Mouse (Mus musculus): ENCODE data around the gene Raver2. TPM values are rescaled to one million over a fixed set of nuclear protein-coding genes. Genes with fewer than 3 reads are reported as not detected.

Gene Raver2
- polyA plus RNA-seq, 2 experiments = 0.25 to 0.31 TPM

GRCm38 (mm10) chr4:101159191-101159764 is 90.5 kb downstream of the Raver2 start:
- DNase-seq (ENCODE audit: low read depth in 3 of 3, low spot score in 3 of 3) = no peak

GRCm38 (mm10) chr4:101160821-101161220 is 92.0 kb downstream of the Raver2 start:
- peaks cover 4 to 6% of the 10 kb centered on the region in 2 experiments for H3K4me1 ChIP-seq (replicated peaks; ENCODE audit: control insufficient read depth in 2 of 2, insufficient read depth in 2 of 2, low read length in 1 of 2)
- H3K27me3 ChIP-seq (ENCODE audit: control insufficient read depth, insufficient read depth, low read length) = no peaks in the 10 kb centered on the region
- no peak for TF ChIP-seq EP300 (IDR thresholded peaks at IDR 0.05; ENCODE audit: low read depth)
- no peak for TF ChIP-seq CTCF (IDR thresholded peaks at IDR 0.05; ENCODE audit: low read depth)
- no peaks in the 10 kb centered on the region for H3K9me3 ChIP-seq (ENCODE audit: control insufficient read depth, low read length)
- no peak overlapping the region for H3K4me3 ChIP-seq (ENCODE audit: insufficient read depth in 1 of 2, low read depth in 2 of 2, low read length in 2 of 2)
- WGBS (ENCODE audit: insufficient replicate concordance) = 75% methylated on average over 1 of the region's 1 CpGs
- H3K36me3 ChIP-seq (replicated peaks; ENCODE audit: control insufficient read depth, insufficient read depth, low read depth) = peaks cover 39% of the 10 kb centered on the region
- H3K4me2 ChIP-seq (ENCODE audit: low read depth) = no peak overlapping the region
- H3K27ac ChIP-seq = no peak overlapping the region
- ATAC-seq (ENCODE audit: insufficient read depth) (no peak), DNase-seq (ENCODE audit: low read depth in 3 of 3, low spot score in 3 of 3) (no peak)
- no peak overlapping the region for H3K9ac ChIP-seq (replicated peaks)

More at GRCm38 (mm10) chr4:101159191-101159764, 90.5 kb downstream of the Raver2 start:
- Histone ChIP-seq H3K27me3 (ENCODE audit: control insufficient read depth, insufficient read depth, low read length) (no peaks in the 10 kb centered on the region), H3K9me3 (ENCODE audit: control insufficient read depth, low read length) (no peaks in the 10 kb centered on the region), H3K4me2 (ENCODE audit: low read depth) (no peak overlapping the region), H3K36me3 (replicated peaks; ENCODE audit: control insufficient read depth, insufficient read depth, low read depth) (peaks cover 38% of the 10 kb centered on the region), H3K27ac (no peak overlapping the region), H3K9ac (replicated peaks) (no peak overlapping the region), H3K4me3 (ENCODE audit: insufficient read depth in 1 of 2, low read depth in 2 of 2, low read length in 2 of 2) (no peak overlapping the region), H3K4me1 (replicated peaks; ENCODE audit: control insufficient read depth in 2 of 2, insufficient read depth in 2 of 2, low read length in 1 of 2) (peaks cover 10 to 14% of the 10 kb centered on the region in 2 experiments)
- no peak for ATAC-seq (ENCODE audit: insufficient read depth)
- WGBS (ENCODE audit: insufficient replicate concordance) = 60% methylated on average over 12 of the region's 12 CpGs
- TF ChIP-seq EP300 (IDR thresholded peaks at IDR 0.05; ENCODE audit: low read depth) = no peak
- TF ChIP-seq CTCF (IDR thresholded peaks at IDR 0.05; ENCODE audit: low read depth) = no peak

GRCm38 (mm10) chr4:101164189-101164588 is 95.4 kb downstream of the Raver2 start:
- Histone ChIP-seq H3K9me3 (ENCODE audit: control insufficient read depth, low read length) (no peaks in the 10 kb centered on the region), H3K4me2 (ENCODE audit: low read depth) (no peak overlapping the region), H3K4me3 (ENCODE audit: insufficient read depth in 1 of 2, low read depth in 2 of 2, low read length in 2 of 2) (no peak overlapping the region), H3K9ac (replicated peaks) (no peak overlapping the region), H3K27ac (no peak overlapping the region), H3K36me3 (replicated peaks; ENCODE audit: control insufficient read depth, insufficient read depth, low read depth) (peaks cover 17% of the 10 kb centered on the region), H3K4me1 (replicated peaks; ENCODE audit: control insufficient read depth in 2 of 2, insufficient read depth in 2 of 2, low read length in 1 of 2) (no peaks in the 10 kb centered on the region), H3K27me3 (ENCODE audit: control insufficient read depth, insufficient read depth, low read length) (no peaks in the 10 kb centered on the region)
- no peak for ATAC-seq (ENCODE audit: insufficient read depth)
- no peak for TF ChIP-seq CTCF (IDR thresholded peaks at IDR 0.05; ENCODE audit: low read depth)
- WGBS (ENCODE audit: insufficient replicate concordance) = 75% methylated on average over 2 of the region's 2 CpGs
- DNase-seq (ENCODE audit: low read depth in 3 of 3, low spot score in 3 of 3) = no peak

- Histone ChIP-seq H3K27ac (no peak overlapping the region), H3K27me3 (ENCODE audit: control insufficient read depth, insufficient read depth, low read length) (no peaks in the 10 kb centered on the region), H3K4me2 (ENCODE audit: low read depth) (no peak overlapping the region), H3K4me1 (replicated peaks; ENCODE audit: control insufficient read depth in 2 of 2, insufficient read depth in 2 of 2, low read length in 1 of 2) (no peaks in the 10 kb centered on the region), H3K9ac (replicated peaks) (no peak overlapping the region), H3K36me3 (replicated peaks; ENCODE audit: control insufficient read depth, insufficient read depth, low read depth) (peaks cover 18% of the 10 kb centered on the region), H3K9me3 (ENCODE audit: control insufficient read depth, low read length) (no peaks in the 10 kb centered on the region), H3K4me3 (ENCODE audit: insufficient read depth in 1 of 2, low read depth in 2 of 2, low read length in 2 of 2) (no peak overlapping the region)
- TF ChIP-seq EP300 (IDR thresholded peaks at IDR 0.05; ENCODE audit: low read depth) (no peak), CTCF (IDR thresholded peaks at IDR 0.05; ENCODE audit: low read depth) (no peak)
- DNase-seq (ENCODE audit: low read depth in 3 of 3, low spot score in 3 of 3) (no peak), ATAC-seq (ENCODE audit: insufficient read depth) (no peak)
- WGBS (ENCODE audit: insufficient replicate concordance) = 87% methylated on average over 2 of the region's 2 CpGs
These were observed 95.9 kb downstream of the Raver2 start for GRCm38 (mm10) chr4:101164673-101165072.

- Histone ChIP-seq H3K9me3 (ENCODE audit: control insufficient read depth, low read length) (no peaks in the 10 kb centered on the region), H3K4me2 (ENCODE audit: low read depth) (no peak overlapping the region), H3K4me3 (ENCODE audit: insufficient read depth in 1 of 2, low read depth in 2 of 2, low read length in 2 of 2) (no peak overlapping the region), H3K36me3 (replicated peaks; ENCODE audit: control insufficient read depth, insufficient read depth, low read depth) (peaks cover 16% of the 10 kb centered on the region), H3K27me3 (ENCODE audit: control insufficient read depth, insufficient read depth, low read length) (no peaks in the 10 kb centered on the region), H3K27ac (no peak overlapping the region), H3K9ac (replicated peaks) (no peak overlapping the region), H3K4me1 (replicated peaks; ENCODE audit: control insufficient read depth in 2 of 2, insufficient read depth in 2 of 2, low read length in 1 of 2) (no peaks in the 10 kb centered on the region)
- TF ChIP-seq EP300 (IDR thresholded peaks at IDR 0.05; ENCODE audit: low read depth) (no peak), CTCF (IDR thresholded peaks at IDR 0.05; ENCODE audit: low read depth) (no peak)
- DNase-seq (ENCODE audit: low read depth in 3 of 3, low spot score in 3 of 3) = no peak
- no peak for ATAC-seq (ENCODE audit: insufficient read depth)
- 71% methylated on average over 4 of the region's 4 CpGs for WGBS (ENCODE audit: insufficient replicate concordance)
These were observed 97.0 kb downstream of the Raver2 start for GRCm38 (mm10) chr4:101165776-101166175.

All from liver, embryonic 14.5 days (tissue).